Mouse (Mus musculus) heart, postnatal 0 days (tissue): ENCODE results near the gene Traf6.

Source experiments
- CTCF ChIP-seq: IDR thresholded peaks from 2 replicates; pipeline ENCODE4 v1.5.1; 2016; ENCODE audit warnings: antibody characterized with exemption, control low read depth, low read depth
- EP300 ChIP-seq: IDR thresholded peaks from 2 replicates; pipeline ENCODE4 v1.6.1; 2016; ENCODE audit warnings: antibody characterized with exemption, low read depth

- TF ChIP-seq EP300 (no peak), CTCF (no peak)
Measured at GRCm38 (mm10) chr2:101741653-101742052, 63.4 kb downstream of the Traf6 start.
